In genomic region chr7:140989022-140989421, GRCm38 (mm10) we compare ENCODE assay signal across 23 mouse cellular contexts. TPM values are rescaled to one million over a fixed set of nuclear protein-coding genes. Genes with fewer than 3 reads are reported as not detected.
DNase-seq lines count a peak whose midpoint lies in the region; ATAC-seq and TF ChIP-seq lines count a peak whose summit lies in the region.
"Had no signal": no experiment of that assay in that cellular context is flagged by ENCODE, and none has a peak within 500 bp of the region (broad histone marks: within the 10 kb centered on the region; RNA-seq: fewer than 3 reads in every experiment).

No protein-coding gene starts in this region.

- 0 out of 2 replicates have a peak, but pooled peaks cover 3% of the 10 kb centered on the region for H3K9me3 ChIP-seq in midbrain, embryonic 10.5 days (replicated peaks)
- H3K9me3 ChIP-seq in midbrain, embryonic 15.5 days: no peaks in the 10 kb centered on the region
- no peaks in the 10 kb centered on the region for H3K9me3 ChIP-seq in ES-E14 (ENCODE audit: control insufficient read depth, insufficient read depth, low read depth, low read length)
- H3K9me3 ChIP-seq: embryonic facial prominence, embryonic 12.5 days; forebrain, embryonic 13.5 days; heart, embryonic 13.5 days; hindbrain, embryonic 12.5 days had no signal

- H3K27ac ChIP-seq in midbrain, embryonic 10.5 days (replicated peaks): 0 out of 2 replicates have a peak overlapping the region, but pooled peaks have one; percentile 28
- H3K27ac ChIP-seq in midbrain, embryonic 15.5 days: no peak overlapping the region
- H3K27ac ChIP-seq in ES-E14 (ENCODE audit: insufficient read depth, low read depth, low read length, poor library complexity, severe bottlenecking): 0 out of 2 replicates have a peak overlapping the region, but pooled peaks have one; percentile 16
- H3K27ac ChIP-seq: embryonic facial prominence, embryonic 12.5 days; forebrain, embryonic 13.5 days; heart, embryonic 13.5 days; hindbrain, embryonic 12.5 days had no signal

- no peak for DNase-seq in midbrain, embryonic 10.5 days (ENCODE audit: low spot score)
- DNase-seq in ES-E14 (ENCODE audit: low read depth, low spot score): no peak
- DNase-seq in gonadal fat pad, adult 2 months (ENCODE audit: low read depth): peak; percentile 72
- no peak for DNase-seq in layer of hippocampus, adult 8-10 months (ENCODE audit: low spot score in 2 of 2)
- DNase-seq in layer of hippocampus, postnatal 25 days (ENCODE audit: extremely low spot score in 1 of 2, low spot score in 1 of 2): no peak
- DNase-seq: adrenal gland, postnatal 14 days; cerebellum, adult 18-20 months; cerebellum, adult 9-11 months; forebrain, postnatal 0 days; gastrocnemius, postnatal 14 days; heart, postnatal 4 days had no signal

- 72% methylated on average over 4 of the region's 4 CpGs for WGBS in midbrain, embryonic 10.5 days
- WGBS in midbrain, embryonic 15.5 days: 82% methylated on average over 4 of the region's 4 CpGs

- no peak overlapping the region for H3K9ac ChIP-seq in midbrain, embryonic 15.5 days
- H3K9ac ChIP-seq in ES-E14 (ENCODE audit: insufficient read depth, low read depth, low read length, poor library complexity, severe bottlenecking): no peak overlapping the region
- H3K9ac ChIP-seq: embryonic facial prominence, embryonic 12.5 days; forebrain, embryonic 13.5 days; forebrain, postnatal 0 days; heart, embryonic 13.5 days; hindbrain, embryonic 12.5 days had no signal

- peaks cover 11% of the 10 kb centered on the region for H3K4me1 ChIP-seq in midbrain, embryonic 10.5 days
- no peaks in the 10 kb centered on the region for H3K4me1 ChIP-seq in midbrain, embryonic 15.5 days
- peaks cover 7 to 33% of the 10 kb centered on the region in 2 experiments for H3K4me1 ChIP-seq in ES-E14 (ENCODE audit: control insufficient read depth in 2 of 2, insufficient read depth in 2 of 2, low read length in 2 of 2, poor library complexity in 1 of 2)
- H3K4me1 ChIP-seq: forebrain, embryonic 13.5 days; heart, embryonic 13.5 days; hindbrain, embryonic 12.5 days had no signal

- H3K4me2 ChIP-seq in midbrain, embryonic 15.5 days: no peak overlapping the region
- H3K4me2 ChIP-seq: embryonic facial prominence, embryonic 12.5 days; forebrain, embryonic 13.5 days; heart, embryonic 13.5 days; hindbrain, embryonic 12.5 days had no signal

- no peak overlapping the region for H3K4me3 ChIP-seq in midbrain, embryonic 10.5 days
- H3K4me3 ChIP-seq in midbrain, embryonic 15.5 days: no peak overlapping the region
- H3K4me3 ChIP-seq in ES-E14 (ENCODE audit: insufficient read depth in 1 of 2, low read depth in 1 of 2, low read length in 2 of 2, poor library complexity in 1 of 2, severe bottlenecking in 1 of 2): no peak overlapping the region
- H3K4me3 ChIP-seq: embryonic facial prominence, embryonic 12.5 days; forebrain, embryonic 13.5 days; heart, embryonic 13.5 days; hindbrain, embryonic 12.5 days had no signal

- H3K27me3 ChIP-seq in midbrain, embryonic 10.5 days (ENCODE audit: low read depth, poor library complexity, severe bottlenecking): no peaks in the 10 kb centered on the region
- no peaks in the 10 kb centered on the region for H3K27me3 ChIP-seq in midbrain, embryonic 15.5 days (replicated peaks)
- H3K27me3 ChIP-seq: embryonic facial prominence, embryonic 12.5 days; forebrain, embryonic 13.5 days; hindbrain, embryonic 12.5 days had no signal

- H3K36me3 ChIP-seq in midbrain, embryonic 10.5 days: no peaks in the 10 kb centered on the region
- no peaks in the 10 kb centered on the region for H3K36me3 ChIP-seq in midbrain, embryonic 15.5 days (replicated peaks)
- H3K36me3 ChIP-seq in ES-E14 (ENCODE audit: control insufficient read depth, insufficient read depth, low read length, poor library complexity, severe bottlenecking): no peaks in the 10 kb centered on the region
- H3K36me3 ChIP-seq: embryonic facial prominence, embryonic 12.5 days; heart, embryonic 13.5 days; hindbrain, embryonic 12.5 days had no signal

- no peak for ATAC-seq in midbrain, embryonic 15.5 days (replicated peaks)
- ATAC-seq: activated CD4-positive, CD25-positive, alpha-beta regulatory T cell, adult 4 months; forebrain, embryonic 13.5 days; forebrain, postnatal 0 days; hindbrain, embryonic 16.5 days had no signal

- in situ Hi-C loops in ES-E14 (cut with MboI; ENCODE audit: low sequenced_read_pairs in 2 of 2, unreplicated experiment in 2 of 2): no loop called here

TF ChIP-seq in ES-E14, 5 proteins besides CTCF, POLR2A, EP300 and RAD21:
- no peak for TF ChIP-seq ZC3H11A (IDR thresholded peaks at IDR 0.05; ENCODE audit: borderline replicate concordance, low read depth, low read length)
- TF ChIP-seq CHD2 (IDR thresholded peaks at IDR 0.05; ENCODE audit: low read depth, low read length): no peak
- TF ChIP-seq ZNF384 (IDR thresholded peaks at IDR 0.05; ENCODE audit: low read depth, low read length): no peak
- no peak for TF ChIP-seq HCFC1 (IDR thresholded peaks at IDR 0.05; ENCODE audit: borderline replicate concordance, insufficient read depth, low read length)
- TF ChIP-seq MAFK (IDR thresholded peaks at IDR 0.05; ENCODE audit: insufficient read depth, low read depth, low read length): no peak

RNA-seq across cellular contexts. Expression of gene Ifitm3, which starts 21.5 kb away (rescaled TPM):
- 13.7 and 16.8 TPM in 2 replicates for polyA plus RNA-seq in midbrain, embryonic 10.5 days (2016; fragmentation: Nextera tagmentation; extraction: Ambion mirVana)
- 40.9 and 59.9 TPM in 2 replicates for polyA plus RNA-seq in midbrain, embryonic 15.5 days (2015; fragmentation: Nextera tagmentation; extraction: Ambion mirVana)
- total RNA-seq in ES-E14 (2012; rRNA removed): 353 and 601 TPM in 2 replicates
- polyA plus RNA-seq in gonadal fat pad, adult 2 months (2012; rRNA removed): 421 and 433 TPM in 2 replicates
- total RNA-seq in layer of hippocampus, adult 8-10 months (2022): 10 to 100 TPM in 3 of 4 experiments, 1 to 10 TPM in 1; 9.0 to 40.6 (median 20.8) TPM
- 10 to 100 TPM; 11.9 to 13.8 TPM for total RNA-seq in layer of hippocampus, postnatal 25 days (2021)

RNA-seq across cellular contexts. Expression of gene Ifitm1, which starts 22.0 kb away (rescaled TPM):
- polyA plus RNA-seq in midbrain, embryonic 10.5 days (2016; fragmentation: Nextera tagmentation; extraction: Ambion mirVana): 6.3 and 8.4 TPM in 2 replicates
- 14.9 and 18.8 TPM in 2 replicates for polyA plus RNA-seq in midbrain, embryonic 15.5 days (2015; fragmentation: Nextera tagmentation; extraction: Ambion mirVana)
- 274 and 585 TPM in 2 replicates for total RNA-seq in ES-E14 (2012; rRNA removed)
- 73.9 and 89.5 TPM in 2 replicates for polyA plus RNA-seq in gonadal fat pad, adult 2 months (2012; rRNA removed)
- 1 to 10 TPM; 2.5 to 5.1 (median 2.7) TPM for total RNA-seq in layer of hippocampus, adult 8-10 months (2022)
- 1 to 10 TPM; 1.3 to 1.5 TPM for total RNA-seq in layer of hippocampus, postnatal 25 days (2021)

RNA-seq across cellular contexts. Expression of gene Ifitm6, which starts 28.7 kb away (rescaled TPM):
- polyA plus RNA-seq in midbrain, embryonic 10.5 days (2016; fragmentation: Nextera tagmentation; extraction: Ambion mirVana): 0.21 TPM in 1 of 2 replicates, not detected in the other
- 0.99 and 1.4 TPM in 2 replicates for polyA plus RNA-seq in midbrain, embryonic 15.5 days (2015; fragmentation: Nextera tagmentation; extraction: Ambion mirVana)
- 0.36 TPM in 1 of 2 replicates, not detected in the other for total RNA-seq in ES-E14 (2012; rRNA removed)
- polyA plus RNA-seq in gonadal fat pad, adult 2 months (2012; rRNA removed): 10.2 and 16.1 TPM in 2 replicates
- total RNA-seq in layer of hippocampus, adult 8-10 months (2022): 1 to 10 TPM in 1 of 4 experiments, not detected in 3; 1.1 TPM
- total RNA-seq in layer of hippocampus, postnatal 25 days (2021): not detected
- total RNA-seq: gastrocnemius, adult 18-20 months; gastrocnemius, postnatal 14 days; MEL had no signal
- polyA plus RNA-seq: forebrain, embryonic 13.5 days; hindbrain, embryonic 12.5 days had no signal

RNA-seq across cellular contexts. Expression of gene Ifitm2, which starts 33.2 kb away (rescaled TPM):
- polyA plus RNA-seq in midbrain, embryonic 10.5 days (2016; fragmentation: Nextera tagmentation; extraction: Ambion mirVana): 305 and 352 TPM in 2 replicates
- polyA plus RNA-seq in midbrain, embryonic 15.5 days (2015; fragmentation: Nextera tagmentation; extraction: Ambion mirVana): 135 and 145 TPM in 2 replicates
- total RNA-seq in ES-E14 (2012; rRNA removed): 679 and 1,158 TPM in 2 replicates
- 841 and 986 TPM in 2 replicates for polyA plus RNA-seq in gonadal fat pad, adult 2 months (2012; rRNA removed)
- total RNA-seq in layer of hippocampus, adult 8-10 months (2022): 10 to 100 TPM; 13.8 to 19.4 (median 17.2) TPM
- total RNA-seq in layer of hippocampus, postnatal 25 days (2021): 10 to 100 TPM in 1 of 2 experiments, 1 to 10 TPM in 1; 9.7 to 13.4 TPM

RNA-seq across cellular contexts. Expression of gene Gm45717, which starts 33.3 kb away (rescaled TPM):
- polyA plus RNA-seq in midbrain, embryonic 10.5 days (2016; fragmentation: Nextera tagmentation; extraction: Ambion mirVana): 0.42 TPM in 1 of 2 replicates, not detected in the other
- polyA plus RNA-seq in midbrain, embryonic 15.5 days (2015; fragmentation: Nextera tagmentation; extraction: Ambion mirVana): not detected in 2 replicates
- total RNA-seq in ES-E14 (2012; rRNA removed): not detected in 2 replicates
- polyA plus RNA-seq in gonadal fat pad, adult 2 months (2012; rRNA removed): 0.36 and 0.74 TPM in 2 replicates
- not detected for total RNA-seq in layer of hippocampus, adult 8-10 months (2022)
- total RNA-seq in layer of hippocampus, postnatal 25 days (2021): not detected
- total RNA-seq: adrenal gland, postnatal 14 days; forebrain, postnatal 0 days; gastrocnemius, adult 18-20 months; gastrocnemius, postnatal 14 days; granulocyte monocyte progenitor cell, adult 5-6 weeks; heart, adult 8-10 months; heart, postnatal 4 days; MEL had no signal
- polyA plus RNA-seq: activated CD4-positive, CD25-positive, alpha-beta regulatory T cell, adult 4 months; embryonic facial prominence, embryonic 12.5 days; forebrain, embryonic 13.5 days; forebrain, postnatal 0 days; heart, embryonic 13.5 days; heart, postnatal 0 days; hindbrain, embryonic 16.5 days had no signal

Comparison
In these comparisons a context has a peak if more than half of its experiments do, and no peak if none do; other contexts are left out.
1. RNA of gene Ifitm1, which starts 22.0 kb away (total RNA-seq): 274 to 585 TPM in ES-E14; 2.5 to 5.1 TPM in layer of hippocampus, adult 8-10 months and 1.3 to 1.5 TPM in layer of hippocampus, postnatal 25 days; every median in the first group is over 10 times any median in the second.